Mouse (Mus musculus) retina, postnatal 7 days (tissue): Measurements from ENCODE around the gene 1810062G17Rik.

Experiments
- DNase-seq: peaks from one replicate; pipeline ENCODE4 v3.0.0-alpha.2; 2012; ENCODE audit warnings: low read depth, low spot score

Gene 1810062G17Rik

DNA sequence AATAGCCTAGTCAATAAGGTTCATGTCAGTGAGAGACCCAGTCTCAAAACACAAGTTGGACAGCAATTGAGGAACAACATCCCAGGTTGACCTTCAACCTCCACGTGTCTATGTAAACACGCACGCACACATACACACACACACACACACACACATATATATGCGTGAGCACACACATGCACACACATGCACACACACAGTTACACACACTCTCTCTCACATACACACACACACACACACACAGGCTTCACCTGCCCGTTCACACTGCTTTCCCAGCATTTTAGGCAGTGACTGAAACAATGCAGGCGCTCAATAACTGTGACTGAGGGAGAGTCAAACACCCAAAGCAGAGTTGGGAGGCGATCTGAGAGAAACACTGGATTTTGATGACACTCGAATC is 29.6 kb downstream of the 1810062G17Rik start:
- no peak for DNase-seq

DNA sequence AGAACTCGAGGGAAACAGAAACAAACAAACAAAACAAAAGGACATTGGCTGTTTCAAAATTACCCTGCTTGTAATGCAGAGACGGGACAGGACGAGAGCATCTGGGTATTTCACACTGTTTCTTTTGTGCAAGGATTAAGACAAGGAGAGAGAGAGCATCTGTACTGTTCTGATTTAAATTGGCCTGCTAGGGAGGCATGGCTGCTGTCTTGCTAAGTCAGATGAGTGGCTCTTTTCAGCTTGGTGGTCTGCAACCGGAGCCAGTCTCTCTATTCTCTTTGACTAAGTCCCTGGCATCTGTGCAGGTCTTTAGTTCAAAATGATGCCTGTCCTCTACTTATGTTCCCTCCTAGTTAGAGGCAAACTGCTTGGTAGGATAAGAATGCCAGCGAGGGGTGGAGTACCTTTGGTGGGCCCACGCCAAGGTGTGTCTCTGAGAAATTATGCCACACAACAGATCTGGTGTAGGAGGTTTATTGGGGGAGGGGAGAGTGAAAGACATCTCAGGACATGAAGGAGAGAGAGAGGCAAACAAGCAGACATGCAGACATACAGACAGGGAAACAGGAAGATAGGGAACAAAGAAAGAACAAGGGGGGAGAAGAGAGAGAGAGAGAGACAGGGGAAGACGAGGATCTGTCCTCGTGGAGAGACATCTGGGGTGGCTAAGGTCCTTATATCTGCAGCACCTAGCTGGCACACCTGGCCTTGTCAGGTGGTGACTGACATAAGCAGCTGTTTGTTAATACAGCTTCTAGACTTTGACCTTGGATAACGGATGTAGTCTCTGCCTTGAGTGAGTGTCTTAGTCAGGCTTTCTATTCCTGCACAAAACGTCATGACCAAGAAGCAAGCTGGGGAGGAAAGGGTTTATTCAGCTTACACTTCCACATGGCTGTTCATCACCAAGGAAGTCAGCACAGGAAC is 30.3 kb downstream of the 1810062G17Rik start:
- no peak for DNase-seq

DNA sequence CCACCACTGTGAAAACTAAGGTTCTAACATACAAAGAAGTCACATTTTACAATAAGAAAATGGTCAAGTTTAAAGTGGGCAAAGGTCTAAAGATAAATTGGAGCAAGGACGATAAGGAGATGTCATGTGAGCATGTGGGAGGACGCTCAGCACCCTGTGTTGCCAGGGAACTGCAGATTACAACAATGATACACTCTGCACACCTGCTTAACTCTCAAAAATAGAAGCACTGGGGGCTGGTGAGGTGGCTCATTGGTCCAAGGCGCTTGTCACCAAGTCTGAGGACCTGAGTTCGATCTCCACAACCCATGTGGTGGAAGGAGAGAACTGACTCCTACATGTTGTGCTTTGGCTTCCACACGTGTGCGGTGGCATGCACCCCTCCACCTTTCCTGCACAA is 35.8 kb downstream of the 1810062G17Rik start:
- DNase-seq, result no peak

DNA sequence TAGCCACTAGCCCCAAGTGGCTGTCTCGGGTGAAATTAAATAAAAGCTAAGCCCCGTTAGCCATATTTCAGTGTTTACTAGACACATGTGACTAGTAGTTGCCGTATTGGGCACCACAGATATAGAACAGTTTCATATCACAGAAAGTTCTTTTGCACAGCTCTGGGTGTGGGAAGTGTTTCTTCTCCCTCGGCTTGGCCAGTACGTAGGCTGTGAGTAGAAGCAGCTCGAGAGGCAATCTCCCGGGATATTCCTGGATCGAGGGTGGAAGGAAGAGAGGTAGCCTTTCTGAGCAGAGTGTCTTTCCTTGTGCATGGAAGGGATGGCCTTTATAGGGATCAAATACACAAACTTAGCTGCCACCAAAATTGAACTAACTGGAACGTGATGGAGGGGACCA is 40.5 kb downstream of the 1810062G17Rik start:
- no peak for DNase-seq

DNA sequence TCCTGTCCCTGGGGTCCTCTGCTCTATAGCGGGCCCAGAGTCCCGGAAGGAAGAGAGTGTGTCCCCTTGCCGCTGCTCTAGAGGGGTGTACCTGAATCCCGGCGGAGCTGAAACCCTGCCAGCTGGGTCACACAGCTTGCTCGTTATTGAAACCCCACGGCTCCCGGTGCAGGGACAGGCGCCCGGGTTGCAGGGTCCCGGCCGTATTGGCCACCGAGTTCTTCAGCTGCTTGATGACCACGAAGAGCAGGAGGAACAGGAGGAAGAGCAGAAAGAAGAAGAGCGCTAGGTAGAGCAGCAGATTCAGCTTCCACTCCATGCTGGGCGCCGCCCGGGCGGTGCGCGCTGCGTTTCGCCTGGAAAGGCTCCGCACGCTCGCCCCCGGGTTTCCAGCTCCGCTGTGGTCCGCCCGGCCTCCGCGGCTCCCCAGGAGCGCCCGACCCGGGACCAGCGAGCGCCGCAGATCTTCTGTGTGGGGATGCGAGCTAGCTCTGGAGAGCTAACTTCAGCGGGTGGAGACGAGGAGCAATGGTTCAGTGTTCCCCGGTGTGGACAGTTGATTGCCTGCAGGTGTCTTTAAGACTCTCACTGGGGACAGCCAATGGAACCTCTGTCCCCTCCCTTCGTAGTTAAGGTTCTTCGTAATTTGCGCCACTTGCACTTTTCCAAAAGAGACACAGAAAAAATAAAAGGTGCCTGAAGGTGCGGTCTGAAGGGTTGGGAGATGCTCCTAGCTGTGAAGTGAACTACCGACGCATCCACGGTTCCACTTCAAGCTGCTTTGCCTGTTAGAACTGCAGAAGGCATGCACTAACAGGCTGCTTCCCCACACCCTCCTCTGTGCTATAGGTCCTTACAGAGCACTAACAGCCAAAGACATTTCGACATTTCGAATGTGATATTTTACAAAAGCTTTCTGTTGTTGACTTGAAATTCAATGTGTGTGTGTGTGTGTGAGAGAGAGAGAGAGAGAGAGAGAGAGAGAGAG is 45.6 kb downstream of the 1810062G17Rik start, which contains the start of gene Gm11549:
Gene Gm11549 (minus strand): TSS at position 741 of the 988 bp plus-strand sequence.
- DNase-seq, result no peak

DNA sequence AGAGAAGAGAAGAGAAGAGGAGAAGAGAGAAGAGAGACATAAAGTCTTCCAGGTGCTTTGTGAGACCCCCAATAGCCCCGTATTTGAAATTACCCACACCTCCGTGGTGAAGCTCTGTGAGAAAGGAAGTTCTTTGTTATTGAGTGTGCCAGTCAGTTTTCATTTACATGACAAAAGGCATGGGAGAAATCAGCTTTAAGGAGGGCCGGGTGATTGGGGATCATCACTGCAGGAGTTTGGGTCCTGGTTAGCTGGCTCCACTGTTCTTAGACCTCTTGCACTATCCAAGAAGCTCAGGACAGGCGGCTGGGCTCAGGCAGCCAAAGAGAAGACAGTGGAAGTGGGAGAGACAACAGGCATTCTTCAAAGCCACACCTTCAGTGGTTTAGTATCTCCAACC is 46.4 kb downstream of the 1810062G17Rik start:
- DNase-seq, result no peak

DNA sequence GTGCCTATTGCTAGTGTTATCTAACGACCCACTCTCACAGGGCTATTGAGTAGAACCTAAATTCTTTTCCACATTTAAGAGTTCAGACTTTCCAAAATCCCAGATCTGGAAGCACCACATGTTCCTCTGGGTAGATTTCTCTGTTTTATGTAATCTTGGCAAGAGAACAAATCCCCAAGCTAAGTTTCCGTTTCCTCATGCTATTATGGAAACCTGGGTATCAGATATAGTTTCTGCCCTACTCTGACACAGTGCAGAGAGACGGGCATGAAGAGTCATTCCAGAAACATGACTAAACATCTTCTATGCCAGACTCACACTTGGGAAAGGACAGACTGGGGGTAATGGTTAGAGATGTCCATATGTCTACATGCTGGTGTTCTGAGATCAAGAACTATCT is 48.7 kb downstream of the 1810062G17Rik start:
- no peak for DNase-seq

DNA sequence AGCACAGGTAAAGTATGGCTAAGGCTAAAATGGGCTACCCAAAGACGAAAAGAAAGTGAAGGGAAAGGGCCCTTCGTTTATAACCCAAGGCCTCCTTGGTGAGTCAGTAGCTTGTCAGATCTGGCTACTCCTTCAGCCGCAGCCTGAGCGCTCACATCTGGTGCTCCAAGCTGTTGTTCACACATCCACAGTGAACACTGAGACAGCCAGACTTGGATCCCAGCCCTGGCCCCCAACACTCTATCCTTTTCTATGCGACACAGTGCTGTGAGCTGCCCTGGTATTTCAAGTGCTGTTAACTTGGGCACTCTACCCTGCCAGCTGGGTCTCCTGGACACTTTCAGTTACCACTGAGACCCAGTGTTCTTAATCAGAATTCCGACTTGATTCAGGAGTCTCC is 54.6 kb downstream of the 1810062G17Rik start:
- DNase-seq, result no peak

DNA sequence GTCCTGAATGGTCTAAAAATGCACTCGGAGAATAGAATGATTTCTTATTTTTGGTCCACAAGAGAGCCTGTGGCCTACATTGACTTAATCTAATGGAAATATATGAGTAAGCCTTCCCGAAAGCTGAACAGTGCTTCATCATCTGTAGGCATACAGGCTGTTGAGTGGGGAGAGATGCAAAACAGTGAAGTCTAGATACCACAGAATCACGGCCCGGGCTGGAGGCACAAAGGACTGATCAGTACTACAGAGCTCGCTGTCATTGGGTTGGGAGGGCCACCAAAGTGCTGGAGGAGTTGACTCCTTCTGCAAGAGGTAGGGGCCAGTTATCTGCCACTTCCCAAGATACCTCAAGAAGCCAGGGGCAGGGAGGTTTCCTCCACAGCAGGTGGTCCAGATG is 55.0 kb downstream of the 1810062G17Rik start:
- no peak for DNase-seq

DNA sequence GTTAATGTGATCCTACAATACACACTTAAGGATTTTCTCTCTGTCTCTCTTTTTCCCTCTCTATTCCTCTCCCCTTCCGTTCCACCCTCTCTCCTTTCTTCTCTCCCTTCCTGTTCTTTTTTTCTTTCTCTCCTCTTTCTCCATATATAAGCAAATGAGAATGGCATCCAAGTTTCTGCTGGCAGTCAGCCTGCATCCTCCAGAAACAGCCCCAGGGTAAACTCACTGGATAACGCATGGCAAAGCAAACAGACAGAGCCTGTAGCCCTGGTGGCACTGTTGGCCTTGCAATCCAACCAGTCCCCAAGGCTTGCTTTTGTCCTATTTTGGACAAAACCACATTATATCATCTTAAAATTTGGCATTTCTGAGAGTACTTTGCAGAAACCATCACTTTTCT is 55.5 kb downstream of the 1810062G17Rik start:
- DNase-seq, result no peak
